Mouse (Mus musculus): ENCODE measurements at regions not wholly inside any gene's neighbourhood (a gene's known extent, or its start where the extent isn't known, plus 50 kb on each side); places are given as distances from the start of the nearest gene placed in this dataset.
A peak's percentile ranks its signal among the peaks of the same experiment; 100 is the strongest.

DNA sequence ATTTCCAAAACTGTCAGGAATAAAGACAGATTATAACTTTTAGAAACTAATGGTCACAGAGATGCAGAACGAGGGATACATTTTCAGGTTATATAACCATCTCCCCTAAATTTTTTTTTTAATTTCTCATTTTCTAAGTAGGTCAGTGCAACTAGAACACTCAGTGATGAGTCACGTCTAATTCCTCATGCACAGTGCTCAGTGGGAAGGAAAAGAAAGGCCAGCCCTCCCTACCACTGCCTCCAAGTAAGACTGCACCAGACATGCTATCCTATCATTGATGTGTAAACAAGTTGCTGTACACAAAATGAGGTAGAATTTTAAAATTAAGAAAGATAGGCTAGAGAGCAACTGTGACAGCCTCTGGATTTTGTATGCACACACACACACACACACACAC lies 724.2 kb upstream of the Auts2 start:
- H3K4me3 ChIP-seq: no peak overlapping the region
- no peak overlapping the region for H3K4me2 ChIP-seq
- no peaks in the 10 kb centered on the region for H3K27me3 ChIP-seq
- ATAC-seq (ENCODE audit: low FRiP score, low read depth): no peak
- H3K9ac ChIP-seq: no peak overlapping the region
- H3K9me3 ChIP-seq: no peaks in the 10 kb centered on the region
- H3K4me1 ChIP-seq (replicated peaks): no peaks in the 10 kb centered on the region
- no peaks in the 10 kb centered on the region for H3K36me3 ChIP-seq
- H3K27ac ChIP-seq (replicated peaks): no peak overlapping the region
- 81% methylated on average over 2 of the region's 2 CpGs for WGBS

DNA sequence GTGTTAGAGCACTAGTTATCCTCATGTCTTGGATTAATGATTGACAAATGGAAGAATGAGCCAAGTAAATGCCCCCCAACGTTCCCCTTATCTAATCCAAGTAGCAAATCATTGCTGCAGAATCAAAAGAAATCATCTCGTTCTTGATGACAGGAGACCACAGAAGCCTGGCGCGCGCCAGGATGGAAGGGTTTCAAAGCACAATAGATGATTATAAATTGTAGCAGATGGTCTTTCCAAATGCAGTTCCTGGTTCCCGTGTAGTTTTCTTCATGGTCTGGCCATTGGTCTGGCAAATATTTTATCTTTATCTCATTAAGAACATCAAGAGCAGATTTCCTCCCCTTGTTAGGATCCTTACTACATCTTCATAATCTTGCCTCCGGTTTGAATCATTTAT lies 721.8 kb upstream of the Auts2 start:
- Histone ChIP-seq H3K9me3 (no peaks in the 10 kb centered on the region), H3K36me3 (no peaks in the 10 kb centered on the region), H3K9ac (no peak overlapping the region), H3K27me3 (no peaks in the 10 kb centered on the region), H3K4me1 (replicated peaks) (no peaks in the 10 kb centered on the region), H3K4me2 (no peak overlapping the region), H3K27ac (replicated peaks) (no peak overlapping the region), H3K4me3 (no peak overlapping the region)
- no peak for ATAC-seq (ENCODE audit: low FRiP score, low read depth)
- 56% methylated on average over 7 of the region's 7 CpGs for WGBS

DNA sequence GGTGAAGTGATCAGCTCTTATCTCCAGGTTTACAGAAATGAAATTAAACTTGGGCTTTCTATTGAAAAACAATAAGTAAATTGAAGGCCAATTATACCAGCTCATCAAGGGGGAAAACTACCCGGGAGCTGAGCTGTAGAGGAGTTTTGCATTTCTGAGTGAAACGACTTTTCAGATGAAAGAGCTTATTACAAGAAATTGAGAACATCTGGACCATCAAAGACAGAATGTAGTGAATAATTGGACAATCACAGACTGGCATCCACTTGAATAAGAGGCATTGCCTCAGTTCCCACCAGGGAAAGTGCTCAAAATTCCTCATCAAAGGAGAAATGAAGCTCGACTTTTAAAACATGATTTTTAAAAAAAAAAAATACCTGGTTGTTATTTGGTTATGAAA lies 675.7 kb upstream of the Auts2 start:
- WGBS: 61% methylated on average over 3 of the region's 3 CpGs
- Histone ChIP-seq H3K4me2 (no peak overlapping the region), H3K4me1 (replicated peaks) (no peaks in the 10 kb centered on the region), H3K27me3 (no peaks in the 10 kb centered on the region), H3K4me3 (no peak overlapping the region), H3K9me3 (no peaks in the 10 kb centered on the region), H3K9ac (no peak overlapping the region), H3K27ac (replicated peaks) (no peak overlapping the region), H3K36me3 (no peaks in the 10 kb centered on the region)
- ATAC-seq (ENCODE audit: low FRiP score, low read depth): no peak

DNA sequence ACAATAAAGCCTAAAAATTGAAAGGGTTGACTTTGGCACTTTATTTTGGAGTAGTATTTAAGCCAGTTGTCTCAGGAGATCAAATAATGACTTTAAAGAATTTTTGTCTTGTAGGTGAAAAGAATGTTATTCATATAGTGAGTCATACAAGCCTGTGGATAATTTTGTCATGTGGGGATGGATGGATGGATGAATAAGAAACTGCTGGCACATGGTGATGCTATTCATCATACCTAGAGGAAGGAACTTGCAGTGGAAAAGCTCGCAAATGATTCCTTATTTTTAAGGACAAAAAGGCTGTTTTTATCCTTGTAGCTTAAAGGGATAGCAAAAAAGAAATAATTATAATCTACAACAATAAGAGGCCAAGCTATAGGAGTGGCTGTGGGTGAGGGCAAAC lies 655.4 kb upstream of the Auts2 start:
- 86% methylated on average over 1 of the region's 1 CpGs for WGBS
- Histone ChIP-seq H3K4me3 (no peak overlapping the region), H3K4me1 (replicated peaks) (no peaks in the 10 kb centered on the region), H3K27me3 (no peaks in the 10 kb centered on the region), H3K9me3 (no peaks in the 10 kb centered on the region), H3K36me3 (no peaks in the 10 kb centered on the region), H3K27ac (replicated peaks) (no peak overlapping the region), H3K4me2 (no peak overlapping the region), H3K9ac (no peak overlapping the region)
- ATAC-seq (ENCODE audit: low FRiP score, low read depth): no peak

DNA sequence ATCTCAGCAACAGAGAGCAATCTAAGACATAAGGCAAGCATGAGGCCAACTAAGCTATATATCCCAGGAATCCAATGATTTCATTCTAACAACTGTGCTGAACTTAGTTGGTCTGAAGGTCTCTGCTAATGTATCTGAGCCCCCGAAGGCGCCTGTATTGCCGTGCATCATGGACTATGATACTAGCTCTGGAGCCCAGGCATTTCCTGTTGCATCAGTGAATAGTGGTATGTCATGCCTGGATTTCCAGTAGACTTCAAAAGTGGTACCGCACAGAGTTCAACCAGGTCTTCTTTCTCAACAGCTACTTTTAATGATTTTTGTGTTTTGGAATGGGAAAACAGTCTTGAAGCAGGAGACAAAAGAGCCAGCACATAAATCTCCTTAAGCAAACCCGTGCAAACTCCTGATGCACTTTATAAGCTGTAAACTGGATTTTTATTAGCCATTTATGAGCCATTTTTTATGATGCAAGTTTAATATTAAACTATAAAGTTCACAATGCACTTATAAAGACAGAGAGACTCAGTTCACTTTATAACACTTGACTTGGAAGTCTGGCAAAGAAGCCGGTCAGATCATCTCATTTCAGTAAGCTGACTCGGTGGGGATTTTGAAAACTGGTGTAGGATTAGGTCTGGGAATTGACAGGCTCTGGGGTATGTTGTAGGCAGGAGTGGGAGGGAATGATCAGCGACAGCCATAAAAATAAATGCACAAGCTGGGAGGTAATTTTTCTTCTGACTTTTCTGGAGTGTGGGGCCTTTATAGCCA lies 646.8 kb upstream of the Auts2 start:
- ATAC-seq (ENCODE audit: low FRiP score, low read depth): no peak
- Histone ChIP-seq H3K4me3 (no peak overlapping the region), H3K4me2 (no peak overlapping the region), H3K27ac (replicated peaks) (no peak overlapping the region), H3K9me3 (no peaks in the 10 kb centered on the region), H3K9ac (no peak overlapping the region), H3K4me1 (replicated peaks) (no peaks in the 10 kb centered on the region), H3K27me3 (no peaks in the 10 kb centered on the region), H3K36me3 (no peaks in the 10 kb centered on the region)
- 84% methylated on average over 8 of the region's 8 CpGs for WGBS

DNA sequence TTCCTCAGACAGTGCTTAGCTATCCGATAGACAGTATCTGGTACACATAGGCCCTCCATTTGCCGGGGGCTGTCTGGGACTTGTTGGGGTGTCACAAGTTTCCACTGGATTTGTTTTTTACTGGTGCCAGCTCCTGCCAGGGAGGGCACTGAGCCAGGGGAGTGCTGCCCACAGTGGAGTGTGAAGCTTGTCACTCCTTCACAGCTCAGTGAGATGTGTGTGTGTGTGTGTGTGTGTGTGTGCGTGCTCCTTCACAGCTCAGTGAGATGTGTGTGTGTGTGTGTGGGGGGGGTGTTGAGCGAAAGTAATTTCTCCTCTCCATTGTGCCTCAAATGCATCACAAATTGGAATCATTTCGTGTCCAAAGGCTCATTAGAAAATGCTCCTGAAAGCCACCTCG lies 632.5 kb upstream of the Auts2 start:
- peaks cover 8% of the 10 kb centered on the region; the same call in 1 of the 2 replicates for H3K4me1 ChIP-seq (replicated peaks)
- no peak for ATAC-seq (ENCODE audit: low FRiP score, low read depth)
- H3K4me3 ChIP-seq: no peak overlapping the region
- H3K9ac ChIP-seq: no peak overlapping the region
- 82% methylated on average over 6 of the region's 6 CpGs for WGBS
- no peaks in the 10 kb centered on the region for H3K27me3 ChIP-seq
- no peak overlapping the region for H3K4me2 ChIP-seq
- no peak overlapping the region for H3K27ac ChIP-seq (replicated peaks)
- H3K9me3 ChIP-seq: no peaks in the 10 kb centered on the region
- H3K36me3 ChIP-seq: no peaks in the 10 kb centered on the region

DNA sequence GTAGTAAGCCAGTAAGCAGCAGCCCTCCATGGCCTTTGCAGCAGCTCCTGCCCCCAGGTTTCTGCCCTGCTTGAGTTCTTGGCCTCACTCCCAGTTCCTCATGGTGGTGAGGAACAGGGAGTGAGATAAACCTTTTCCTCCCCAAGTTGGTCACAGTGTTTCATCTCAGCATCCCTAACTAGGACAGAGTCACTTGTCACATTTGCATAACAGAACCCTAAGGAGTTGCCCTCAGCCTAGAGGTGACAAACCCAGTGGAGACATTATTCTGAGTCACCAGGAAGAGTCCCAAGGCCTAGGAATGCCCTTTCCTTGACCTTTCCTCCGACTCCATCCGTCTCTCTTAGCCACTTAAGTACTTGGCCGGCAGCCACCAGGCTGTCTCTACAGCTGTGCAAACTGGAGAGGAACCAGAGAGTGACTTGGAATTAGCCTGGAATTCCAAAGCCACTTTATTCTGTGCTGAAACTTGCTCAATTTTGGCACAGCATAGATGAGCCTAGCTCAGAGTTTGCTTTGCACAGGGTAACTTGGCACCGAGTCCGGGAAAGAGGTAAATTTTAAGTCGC lies 630.1 kb upstream of the Auts2 start:
- ATAC-seq (ENCODE audit: low FRiP score, low read depth): peak; percentile 79
- H3K9me3 ChIP-seq: no peaks in the 10 kb centered on the region
- no peaks in the 10 kb centered on the region for H3K36me3 ChIP-seq
- H3K4me1 ChIP-seq (replicated peaks): peaks cover 8% of the 10 kb centered on the region; the same call in 1 of the 2 replicates
- H3K27me3 ChIP-seq: no peaks in the 10 kb centered on the region
- H3K4me2 ChIP-seq: no peak overlapping the region
- no peak overlapping the region for H3K9ac ChIP-seq
- no peak overlapping the region for H3K27ac ChIP-seq (replicated peaks)
- no peak overlapping the region for H3K4me3 ChIP-seq
- WGBS: 30% methylated on average over 6 of the region's 6 CpGs

DNA sequence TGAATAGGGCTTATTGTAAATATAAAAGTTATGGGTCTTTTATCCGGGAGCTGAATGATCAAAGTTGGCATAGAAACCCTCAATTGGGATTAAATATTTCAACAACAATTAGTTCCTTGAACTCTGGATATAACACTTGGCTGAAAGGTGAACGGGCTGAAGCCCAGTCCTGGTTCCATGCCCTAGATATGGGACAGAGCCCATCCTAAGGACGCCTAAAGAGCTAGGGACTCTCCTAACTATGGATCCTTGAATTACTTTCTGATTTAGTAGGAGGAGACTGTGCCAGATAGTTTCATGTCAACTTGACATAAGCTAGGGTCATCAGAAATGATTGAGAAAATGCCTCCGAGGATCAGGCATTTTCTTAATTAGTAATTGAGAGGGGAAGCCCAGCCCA lies 629.5 kb upstream of the Auts2 start:
- WGBS: 78% methylated on average over 4 of the region's 4 CpGs
- H3K9ac ChIP-seq: no peak overlapping the region
- H3K27ac ChIP-seq (replicated peaks): no peak overlapping the region
- no peaks in the 10 kb centered on the region for H3K9me3 ChIP-seq
- ATAC-seq (ENCODE audit: low FRiP score, low read depth): no peak
- H3K4me1 ChIP-seq (replicated peaks): peaks cover 8% of the 10 kb centered on the region; the same call in 1 of the 2 replicates
- no peaks in the 10 kb centered on the region for H3K36me3 ChIP-seq
- no peak overlapping the region for H3K4me2 ChIP-seq
- no peaks in the 10 kb centered on the region for H3K27me3 ChIP-seq
- no peak overlapping the region for H3K4me3 ChIP-seq

DNA sequence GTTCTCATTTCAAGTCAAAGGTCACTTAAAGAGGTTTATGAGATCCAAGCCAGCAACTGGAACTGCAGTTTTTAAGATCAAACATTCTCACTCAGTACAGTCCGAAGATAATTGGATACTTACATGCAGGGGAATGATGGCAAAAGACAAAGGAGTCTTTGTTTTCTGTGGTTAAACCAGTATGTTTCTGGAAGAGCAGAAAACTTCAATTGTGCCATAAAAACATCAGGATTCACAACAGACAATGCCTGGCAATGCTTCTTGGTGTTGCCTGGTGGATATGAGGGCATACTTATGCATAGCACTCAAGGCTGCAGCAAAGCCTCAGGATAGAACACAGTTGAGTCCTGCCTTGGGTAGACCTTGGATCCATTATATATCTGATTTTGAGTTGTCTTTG lies 628.1 kb upstream of the Auts2 start:
- no peak for ATAC-seq (ENCODE audit: low FRiP score, low read depth)
- no peak overlapping the region for H3K27ac ChIP-seq (replicated peaks)
- H3K9ac ChIP-seq: no peak overlapping the region
- 51% methylated on average over 1 of the region's 1 CpGs for WGBS
- no peaks in the 10 kb centered on the region for H3K36me3 ChIP-seq
- H3K9me3 ChIP-seq: no peaks in the 10 kb centered on the region
- no peaks in the 10 kb centered on the region for H3K27me3 ChIP-seq
- H3K4me3 ChIP-seq: no peak overlapping the region
- no peak overlapping the region for H3K4me2 ChIP-seq
- H3K4me1 ChIP-seq (replicated peaks): peaks cover 19% of the 10 kb centered on the region

DNA sequence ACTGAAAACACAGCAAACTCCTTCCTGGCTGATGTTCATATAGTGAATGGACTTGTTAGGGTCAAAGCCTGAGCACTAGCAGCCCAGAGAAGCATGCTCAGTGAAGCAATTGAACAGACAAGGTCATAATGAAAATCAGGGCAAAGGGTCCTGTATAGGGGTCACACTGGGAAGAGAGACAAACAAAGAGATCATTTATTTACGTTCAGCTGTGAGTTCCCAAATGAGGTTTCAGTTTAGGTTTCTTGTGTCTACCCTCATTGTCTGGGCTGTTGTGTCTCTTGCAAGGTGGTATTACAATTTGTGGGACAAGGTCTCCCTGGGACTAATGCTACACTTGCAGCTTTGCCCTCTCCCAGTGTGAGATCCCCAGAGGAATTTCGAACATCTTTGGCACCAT lies 624.4 kb upstream of the Auts2 start:
- Histone ChIP-seq H3K4me3 (no peak overlapping the region), H3K4me2 (no peak overlapping the region), H3K36me3 (no peaks in the 10 kb centered on the region), H3K9me3 (no peaks in the 10 kb centered on the region), H3K9ac (no peak overlapping the region), H3K27ac (replicated peaks) (no peak overlapping the region), H3K4me1 (replicated peaks) (peaks cover 17% of the 10 kb centered on the region; the same call in 1 of the 2 replicates), H3K27me3 (no peaks in the 10 kb centered on the region)
- ATAC-seq (ENCODE audit: low FRiP score, low read depth): no peak
- WGBS: 34% methylated on average over 2 of the region's 2 CpGs

DNA sequence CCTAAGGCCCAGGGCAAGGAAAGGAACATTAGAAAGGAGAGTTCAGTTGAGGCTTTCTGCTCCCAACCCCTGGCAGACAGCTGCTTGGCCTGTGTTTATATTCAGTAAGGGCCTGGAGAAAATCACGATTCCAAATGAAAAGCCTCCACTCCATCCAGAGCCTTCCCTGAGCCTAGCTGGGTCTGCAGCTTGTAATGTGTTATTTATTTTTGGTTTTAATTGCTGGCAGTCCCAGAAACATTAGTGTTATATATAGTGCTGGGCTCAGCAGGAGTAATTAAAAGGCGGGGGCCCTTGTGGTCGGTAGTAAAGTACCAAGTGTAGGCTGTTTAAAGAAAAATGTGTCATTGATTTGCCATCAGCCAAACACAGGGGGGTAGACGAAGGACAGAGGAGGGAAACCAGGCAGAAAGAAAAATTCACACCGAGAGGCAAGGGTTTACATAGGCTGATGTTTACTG lies 623.9 kb upstream of the Auts2 start:
- Histone ChIP-seq H3K27ac (replicated peaks) (no peak overlapping the region), H3K9me3 (no peaks in the 10 kb centered on the region), H3K27me3 (no peaks in the 10 kb centered on the region), H3K4me3 (no peak overlapping the region), H3K4me2 (no peak overlapping the region), H3K4me1 (replicated peaks) (peaks cover 17% of the 10 kb centered on the region; the same call in 1 of the 2 replicates), H3K9ac (no peak overlapping the region), H3K36me3 (no peaks in the 10 kb centered on the region)
- WGBS: 26% methylated on average over 5 of the region's 5 CpGs
- ATAC-seq (ENCODE audit: low FRiP score, low read depth): no peak

DNA sequence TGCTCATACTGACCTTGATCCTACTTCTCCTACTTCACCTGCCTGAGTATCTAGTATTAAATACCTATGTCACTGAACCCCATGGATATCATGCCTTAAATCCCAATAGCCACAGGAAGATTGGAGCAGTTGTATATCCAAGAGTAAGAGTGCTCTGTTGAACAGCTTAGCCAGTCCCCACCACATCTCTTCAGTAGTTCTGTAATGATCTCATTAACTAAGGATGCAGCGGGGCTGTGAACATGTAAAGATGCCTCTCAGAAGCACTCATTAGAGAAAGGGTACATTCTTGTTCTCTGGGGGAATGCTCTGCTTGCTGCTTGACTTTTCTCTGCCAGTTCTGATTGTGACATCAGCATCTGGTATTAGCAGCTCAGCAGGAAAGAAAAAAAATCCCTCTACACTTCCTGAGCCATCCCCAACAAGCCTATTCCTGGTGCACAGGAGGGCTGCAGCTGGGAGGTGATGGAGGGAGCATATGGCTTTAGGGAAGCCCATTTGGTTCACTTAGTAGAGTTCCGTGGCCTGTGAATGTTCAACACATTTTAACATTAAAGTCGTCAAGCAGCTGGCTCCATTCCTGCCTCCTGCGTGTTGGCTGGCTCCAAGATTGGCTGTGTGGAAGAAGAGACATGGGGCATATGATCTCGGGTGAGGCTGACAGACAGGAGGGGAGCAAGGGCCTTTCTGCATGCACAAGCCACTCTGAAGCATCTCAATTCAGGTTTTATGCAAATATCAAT lies 613.1 kb upstream of the Auts2 start:
- H3K9me3 ChIP-seq: no peaks in the 10 kb centered on the region
- 0 out of 2 replicates have a peak, but pooled peaks cover 4% of the 10 kb centered on the region for H3K4me1 ChIP-seq (replicated peaks)
- H3K4me3 ChIP-seq: no peak overlapping the region
- 0 out of 2 replicates have a peak overlapping the region, but pooled peaks have one; percentile 6 for H3K27ac ChIP-seq (replicated peaks)
- no peak overlapping the region for H3K4me2 ChIP-seq
- H3K27me3 ChIP-seq: no peaks in the 10 kb centered on the region
- no peak for ATAC-seq (ENCODE audit: low FRiP score, low read depth)
- H3K9ac ChIP-seq: no peak overlapping the region
- no peaks in the 10 kb centered on the region for H3K36me3 ChIP-seq
- WGBS: 26% methylated on average over 5 of the region's 5 CpGs

All from hindbrain, embryonic 15.5 days (tissue).